Comparison of ENCODE assay signal across 9 mouse cellular contexts in the genomic region with DNA sequence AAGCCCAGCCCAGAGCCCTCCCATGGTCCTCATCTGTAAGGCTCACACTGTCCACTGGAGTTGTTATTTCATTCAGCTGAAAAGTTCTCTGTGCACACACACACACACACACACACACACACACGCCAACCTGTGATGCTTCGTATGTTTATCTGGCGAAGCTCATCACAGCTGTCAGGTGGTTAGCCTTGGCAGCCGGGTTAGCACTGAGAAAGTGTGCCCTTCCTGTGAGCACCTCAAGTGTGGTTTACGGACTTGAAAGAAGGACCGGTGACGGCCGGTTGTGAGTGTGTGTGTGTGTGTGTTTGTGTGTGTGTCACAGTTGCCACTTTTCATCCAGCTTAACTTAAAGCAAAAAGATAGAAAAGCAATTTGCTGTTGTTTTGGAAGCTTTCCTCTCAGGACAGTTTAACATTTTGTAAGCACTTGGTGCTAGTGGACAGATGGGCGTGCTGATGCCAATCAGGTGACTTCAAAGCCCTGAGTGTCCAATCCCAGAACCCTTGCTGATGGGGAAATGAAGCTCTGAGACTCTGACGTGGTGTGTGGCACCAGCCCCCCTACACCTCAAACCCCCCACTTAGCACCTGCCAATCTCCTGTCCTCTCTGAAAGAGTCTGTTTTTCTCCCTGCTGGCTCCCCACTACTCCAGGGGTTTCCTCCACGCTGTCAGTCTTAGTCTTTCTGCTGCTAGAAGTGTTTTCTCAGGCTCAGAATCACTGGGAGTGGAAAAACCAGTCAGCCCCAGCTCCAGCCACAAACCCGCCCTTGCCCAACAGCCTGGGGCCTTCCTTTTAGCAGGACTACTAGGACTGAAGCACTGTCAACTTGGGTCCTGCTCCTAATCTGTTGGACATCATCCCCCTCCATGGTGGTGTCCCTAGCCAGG.
DNase-seq lines count a peak whose midpoint lies in the region; ATAC-seq and TF ChIP-seq lines count a peak whose summit lies in the region.
"Had no signal": no experiment of that assay in that cellular context is flagged by ENCODE, and none has a peak within 500 bp of the region (broad histone marks: within the 10 kb centered on the region; RNA-seq: fewer than 3 reads in every experiment).

No protein-coding gene starts in this region.

- H3K4me3 ChIP-seq in kidney, adult 2 months (ENCODE audit: insufficient read depth, low read depth, low read length), result no peak overlapping the region
- no peak overlapping the region for H3K4me3 ChIP-seq in C2C12 (ENCODE audit: insufficient read depth, poor library complexity, severe bottlenecking)
- H3K4me3 ChIP-seq: megakaryocyte, embryonic 14.5 days; stomach, embryonic 15.5 days had no signal

- H3K36me3 ChIP-seq in kidney, adult 2 months (ENCODE audit: control insufficient read depth, insufficient read depth, low read length), result no peaks in the 10 kb centered on the region
- no peaks in the 10 kb centered on the region for H3K36me3 ChIP-seq in C2C12 (ENCODE audit: control insufficient read depth, insufficient read depth)
- H3K36me3 ChIP-seq: stomach, embryonic 15.5 days had no signal

- no peak for DNase-seq in kidney, adult 2 months
- no peak for DNase-seq in kidney, postnatal 36 days
- DNase-seq in Muller cell, postnatal 12 days (ENCODE audit: inconsistent ontology term), result peak; percentile 47
- DNase-seq in frontal cortex, adult 2 months (ENCODE audit: extremely low spot score in 1 of 2, low spot score in 1 of 2), result no peak
- no peak for DNase-seq in left cerebral cortex, postnatal 4 days

- H3K27me3 ChIP-seq in kidney, adult 2 months (replicated peaks; ENCODE audit: control insufficient read depth, insufficient read depth, low read length), result no peaks in the 10 kb centered on the region
- no peaks in the 10 kb centered on the region for H3K27me3 ChIP-seq in C2C12 (ENCODE audit: control insufficient read depth, insufficient read depth, insufficient read length)
- H3K27me3 ChIP-seq: stomach, embryonic 15.5 days had no signal

- H3ac ChIP-seq in C2C12 (ENCODE audit: control insufficient read depth, insufficient read length, low read depth), result peak overlapping the region; percentile 13

- H3K79me2 ChIP-seq in C2C12 (ENCODE audit: control insufficient read depth, insufficient read depth), result no peaks in the 10 kb centered on the region

- intact Hi-C loops in left cerebral cortex, postnatal 4 days (cut with DNase I), result no loop called here

- H3K79me3 ChIP-seq in C2C12 (ENCODE audit: low read depth), result no peaks in the 10 kb centered on the region

- no peak for TF ChIP-seq CTCF in kidney, adult 2 months (conservative IDR thresholded peaks at IDR 0.05; ENCODE audit: insufficient read depth, insufficient read length, low read depth, low read length)
- TF ChIP-seq CTCF in C2C12 (IDR thresholded peaks at IDR 0.05; ENCODE audit: control insufficient read depth, insufficient read depth, insufficient read length), result no peak

- peaks cover 36% of the 10 kb centered on the region for H3K4me1 ChIP-seq in kidney, adult 2 months (ENCODE audit: control insufficient read depth, insufficient read depth, low read length)
- H3K4me1 ChIP-seq: stomach, embryonic 15.5 days had no signal

- TF ChIP-seq POLR2A in kidney, adult 2 months (IDR thresholded peaks at IDR 0.05; ENCODE audit: low read depth, low read length), result no peak

- H3K27ac ChIP-seq in kidney, adult 2 months (ENCODE audit: insufficient read depth, low read depth, low read length), result peak overlapping the region; percentile 67
- H3K27ac ChIP-seq: stomach, embryonic 15.5 days had no signal

- ATAC-seq in megakaryocyte progenitor cell, adult 5-6 weeks (replicated peaks; ENCODE audit: poor library complexity), result peak; percentile 20; the same call in 1 of the 2 replicates

- WGBS in kidney, adult 2 months, result 74% methylated on average over 12 of the region's 12 CpGs

TF ChIP-seq in C2C12, 6 proteins besides CTCF, POLR2A, EP300 and RAD21:
- no peak for TF ChIP-seq FOSL1 (IDR thresholded peaks at IDR 0.05; ENCODE audit: insufficient read depth, low read length, poor library complexity, severe bottlenecking)
- TF ChIP-seq CEBPB (IDR thresholded peaks at IDR 0.05; ENCODE audit: low read depth), result no peak
- no peak for TF ChIP-seq MAX (IDR thresholded peaks at IDR 0.05)
- no peak for TF ChIP-seq MYOD1 (IDR thresholded peaks at IDR 0.05; ENCODE audit: control insufficient read depth, insufficient read length, low read depth)
- TF ChIP-seq MYOG (IDR thresholded peaks at IDR 0.05; ENCODE audit: control insufficient read depth, extremely low read depth, insufficient read length), result no peak
- no peak for TF ChIP-seq USF1 (IDR thresholded peaks at IDR 0.05; ENCODE audit: low read depth)
TF ChIP-seq in C2C12: peak in this region for 0.
